Mouse (Mus musculus) embryonic facial prominence, embryonic 13.5 days (tissue): ENCODE measurements around the gene Sf3b1. TPM values are rescaled to one million over a fixed set of nuclear protein-coding genes. Genes with fewer than 3 reads are reported as not detected.
"Not testable (repeated sequence)": the region's sequence is repeated elsewhere in the genome, so short reads cannot be mapped to it uniquely, and the experiment has no call there.

Experiments
- ATAC-seq: fragments of 200-750 bp; cut with Nextera tagmentation; 2 replicates; pipeline ENCODE4 v1.8.0; 2017; ENCODE audit warnings: low read depth; ENCODE audit not compliant: insufficient number of reproducible peaks, insufficient read depth, low FRiP score, low TSS enrichment
- H3K27ac ChIP-seq: fragments of 300-500 bp; sonication (generic); 2 replicates; pipeline ENCODE4 v1.5.1; 2015; ENCODE audit warnings: moderate library complexity, mild to moderate bottlenecking, inconsistent platforms
- H3K27me3 ChIP-seq: fragments of 300-500 bp; sonication (generic); 2 replicates; pipeline ENCODE4 v1.6.1; 2015; ENCODE audit warnings: mild to moderate bottlenecking, inconsistent platforms
- H3K36me3 ChIP-seq: fragments of 300-500 bp; sonication (generic); 2 replicates; pipeline ENCODE4 v1.6.1; 2015; ENCODE audit warnings: mild to moderate bottlenecking, inconsistent platforms
- H3K4me1 ChIP-seq: fragments of 300-500 bp; sonication (generic); 2 replicates; pipeline ENCODE4 v1.6.1; 2015; ENCODE audit warnings: inconsistent platforms
- H3K4me2 ChIP-seq: fragments of 300-500 bp; sonication (generic); 2 replicates; pipeline ENCODE4 v1.6.1; 2015; ENCODE audit warnings: moderate library complexity, mild to moderate bottlenecking, inconsistent platforms
- H3K4me3 ChIP-seq: fragments of 300-500 bp; sonication (generic); 2 replicates; pipeline ENCODE4 v1.5.1; 2015; ENCODE audit warnings: mild to moderate bottlenecking, inconsistent platforms
- H3K9ac ChIP-seq: fragments of 300-500 bp; sonication (generic); 2 replicates; pipeline ENCODE4 v1.6.1; 2015; ENCODE audit warnings: mild to moderate bottlenecking, inconsistent platforms
- H3K9me3 ChIP-seq: fragments of 300-500 bp; sonication (generic); 2 replicates; pipeline ENCODE4 v1.6.1; 2016; ENCODE audit warnings: inconsistent platforms
- WGBS: fragments of 180-500 bp; shearing (Covaris S2); methylation state at CpG from one replicate; pipeline ENCODE4 v1.1.7; 2015; ENCODE audit warnings: mixed read lengths; 5-methylcytosine and 5-hydroxymethylcytosine counted together
- polyA plus RNA-seq: library from polyadenylated mRNA; unstranded; fragments of >200 nt; fragmentation: Nextera tagmentation; extraction: Ambion mirVana; gene quantifications from 2 replicates; pipeline ENCODE4 v1.2.1, GENCODE M21; 2015

Sf3b1 gene
- polyA plus RNA-seq, 1 experiment from 2014 or later = 339 TPM

- Histone ChIP-seq H3K27ac (peak overlapping the region; percentile 95), H3K4me2 (peak overlapping the region; percentile 77), H3K4me1 (peaks cover 6% of the 10 kb centered on the region), H3K9me3 (no peaks in the 10 kb centered on the region), H3K4me3 (peak overlapping the region; percentile 95), H3K27me3 (no peaks in the 10 kb centered on the region), H3K9ac (peak overlapping the region; percentile 100), H3K36me3 (no peaks in the 10 kb centered on the region)
- under 1% methylated on average over 52 of the region's 55 CpGs for WGBS
- ATAC-seq = peak; percentile 75
These were observed 633 bp downstream of the Sf3b1 start for GRCm38 (mm10) chr1:55026444-55027252.

DNA sequence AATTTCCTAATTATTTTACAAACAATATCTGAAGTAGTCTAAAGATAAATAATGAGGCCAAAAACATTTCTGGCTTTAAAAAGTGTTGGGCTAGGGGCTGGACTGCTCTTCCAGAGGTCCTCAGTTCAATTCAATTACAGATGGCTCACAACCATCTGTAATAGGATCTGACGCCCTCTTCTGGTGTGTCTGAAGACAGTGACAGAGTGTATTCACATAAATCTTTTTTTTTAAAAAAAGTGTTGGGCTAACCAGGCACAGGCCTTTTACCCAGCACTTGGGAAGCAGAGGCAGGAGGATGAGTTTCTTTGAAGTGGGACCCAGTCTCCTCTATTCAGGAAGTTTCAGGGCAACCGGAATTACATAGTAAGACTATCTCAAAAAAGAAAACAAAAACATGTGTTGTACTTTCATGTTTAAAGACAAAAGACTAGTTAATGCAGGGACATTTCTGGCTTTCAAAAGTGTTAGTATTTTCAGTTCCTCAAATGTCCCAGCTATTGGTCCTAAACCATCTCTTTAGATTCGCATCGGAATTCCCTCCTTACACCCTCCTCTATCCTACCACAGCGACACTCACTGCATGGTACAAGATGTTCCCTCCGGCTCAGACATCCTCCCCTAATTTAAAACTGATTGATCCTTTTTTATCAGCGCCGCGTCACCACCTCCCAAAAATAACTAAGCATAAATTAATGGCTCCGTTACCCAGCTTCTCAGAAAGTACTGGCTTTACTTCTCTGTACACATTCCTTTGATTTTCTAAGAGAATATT is 1.4 kb downstream of the Sf3b1 start:
- Histone ChIP-seq H3K9me3 (no peaks in the 10 kb centered on the region), H3K36me3 (no peaks in the 10 kb centered on the region), H3K9ac (peak overlapping the region; percentile 100), H3K4me2 (peak overlapping the region; percentile 77), H3K4me1 (peaks cover 6% of the 10 kb centered on the region), H3K27ac (peak overlapping the region; percentile 95; the same call in 1 of the 2 replicates), H3K27me3 (no peaks in the 10 kb centered on the region), H3K4me3 (peak overlapping the region; percentile 95)
- WGBS = 9% methylated on average over 10 of the region's 10 CpGs
- no peak for ATAC-seq

GRCm38 (mm10) chr1:55021907-55022306 is 5.4 kb downstream of the Sf3b1 start:
- Histone ChIP-seq H3K9me3 (no peaks in the 10 kb centered on the region), H3K36me3 (peaks cover 20% of the 10 kb centered on the region), H3K9ac (no peak overlapping the region), H3K4me1 (peaks cover 6% of the 10 kb centered on the region), H3K27me3 (no peaks in the 10 kb centered on the region), H3K4me2 (no peak overlapping the region), H3K27ac (no peak overlapping the region), H3K4me3 (no peak overlapping the region)
- ATAC-seq = no peak

DNA sequence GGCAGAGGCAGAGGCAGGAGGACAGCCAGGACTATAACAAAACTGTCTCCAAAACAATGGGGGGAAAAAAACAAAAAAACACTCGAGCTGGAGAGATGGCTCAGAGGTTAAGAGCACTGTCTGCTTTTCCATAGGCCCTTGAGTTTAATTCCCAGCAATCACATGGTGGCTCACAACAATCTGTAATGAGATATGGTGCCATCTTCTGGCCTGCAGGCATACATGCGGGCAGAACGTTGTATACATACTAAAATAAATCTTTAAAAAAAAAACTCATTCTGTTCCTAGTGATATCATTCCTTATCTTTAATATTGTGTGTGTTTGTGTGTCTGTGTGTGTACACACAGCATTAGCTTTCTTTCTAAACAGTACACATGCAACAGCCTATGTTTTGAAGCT is 14.8 kb downstream of the Sf3b1 start:
- Histone ChIP-seq H3K27ac (no peak overlapping the region), H3K4me1 (no peaks in the 10 kb centered on the region), H3K9me3 (no peaks in the 10 kb centered on the region), H3K4me3 (no peak overlapping the region), H3K36me3 (peaks cover 77% of the 10 kb centered on the region), H3K27me3 (no peaks in the 10 kb centered on the region), H3K4me2 (no peak overlapping the region), H3K9ac (no peak overlapping the region)
- no peak for ATAC-seq
- 68% methylated on average over 3 of the region's 3 CpGs for WGBS

GRCm38 (mm10) chr1:55008313-55008712 is 19.0 kb downstream of the Sf3b1 start:
- peaks cover 74% of the 10 kb centered on the region for H3K36me3 ChIP-seq
- not testable (repeated sequence) for H3K4me2 ChIP-seq, H3K9me3 ChIP-seq, H3K27ac ChIP-seq, H3K4me3 ChIP-seq, H3K9ac ChIP-seq, ATAC-seq, H3K27me3 ChIP-seq, H3K4me1 ChIP-seq
- 89% methylated on average over 2 of the region's 2 CpGs for WGBS

DNA sequence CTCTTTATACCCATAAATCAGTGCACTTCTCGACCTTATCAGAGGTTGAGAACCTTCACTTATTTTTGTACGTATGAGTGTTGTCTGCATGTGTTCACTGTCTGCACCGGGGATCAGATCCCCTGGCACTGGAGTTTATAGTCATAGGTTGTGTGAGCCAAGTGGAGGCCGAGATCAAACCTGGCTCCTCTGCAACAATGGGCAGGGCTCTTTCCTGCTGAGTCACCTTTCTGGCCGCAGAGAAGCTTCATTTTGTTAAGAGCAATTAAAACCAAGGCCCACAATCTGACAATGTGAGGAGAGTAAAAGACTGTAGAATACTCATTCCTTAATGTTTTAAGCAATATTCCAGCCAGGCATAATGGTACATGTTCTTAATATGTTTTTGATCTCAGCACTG is 33.7 kb downstream of the Sf3b1 start:
- Histone ChIP-seq H3K9me3 (no peaks in the 10 kb centered on the region), H3K27me3 (no peaks in the 10 kb centered on the region), H3K4me2 (no peak overlapping the region), H3K4me1 (no peaks in the 10 kb centered on the region), H3K9ac (no peak overlapping the region), H3K36me3 (peaks cover 80% of the 10 kb centered on the region), H3K4me3 (no peak overlapping the region), H3K27ac (no peak overlapping the region)
- ATAC-seq = no peak
- WGBS = 90% methylated on average over 5 of the region's 5 CpGs

DNA sequence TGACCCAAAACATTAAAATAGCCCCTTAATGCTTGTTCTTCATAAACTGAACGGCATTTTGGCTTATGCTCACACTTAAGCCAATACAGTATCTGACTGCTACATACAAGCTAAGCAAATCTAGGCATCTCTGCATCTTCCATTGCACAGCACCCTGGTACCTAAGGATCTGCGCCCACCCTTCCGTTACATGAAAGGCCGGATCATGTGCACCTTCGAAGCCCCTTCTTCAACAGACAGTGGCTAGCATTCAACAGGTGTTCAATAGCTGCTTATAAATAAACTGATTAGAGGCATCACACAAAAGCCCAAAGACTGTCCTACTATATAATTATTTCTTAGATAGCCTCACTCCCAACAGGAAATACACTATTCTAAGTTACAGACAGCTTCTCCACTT is 41.0 kb downstream of the Sf3b1 start:
- no peak overlapping the region for H3K9ac ChIP-seq
- ATAC-seq = no peak
- H3K27me3 ChIP-seq = no peaks in the 10 kb centered on the region
- H3K36me3 ChIP-seq = peaks cover 49% of the 10 kb centered on the region
- H3K4me3 ChIP-seq = no peak overlapping the region
- H3K4me1 ChIP-seq = 0 out of 2 replicates have a peak, but pooled peaks cover 4% of the 10 kb centered on the region
- 96% methylated on average over 5 of the region's 5 CpGs for WGBS
- H3K27ac ChIP-seq = no peak overlapping the region
- H3K9me3 ChIP-seq = no peaks in the 10 kb centered on the region
- no peak overlapping the region for H3K4me2 ChIP-seq

DNA sequence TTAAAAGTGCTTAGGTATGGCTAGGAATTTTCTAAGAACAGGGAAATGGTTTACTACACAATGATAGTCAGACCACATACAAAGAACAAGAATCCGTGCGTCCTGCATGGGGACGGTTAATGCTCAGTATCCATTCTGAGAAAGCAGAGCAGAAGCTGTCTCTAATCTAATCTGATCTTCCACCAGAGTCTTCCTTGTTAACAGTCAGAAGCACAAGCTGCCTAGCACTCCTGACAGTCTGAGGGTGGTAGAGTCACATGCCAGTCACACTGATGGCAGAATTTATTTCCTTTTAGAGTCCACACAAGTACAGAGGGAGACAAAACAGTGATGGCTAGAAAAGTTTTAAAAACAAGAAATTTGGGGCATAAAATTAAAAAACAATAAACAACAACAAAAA is 41.5 kb downstream of the Sf3b1 start:
- H3K36me3 ChIP-seq = peaks cover 46% of the 10 kb centered on the region
- ATAC-seq = no peak
- WGBS = 90% methylated on average over 3 of the region's 3 CpGs

DNA sequence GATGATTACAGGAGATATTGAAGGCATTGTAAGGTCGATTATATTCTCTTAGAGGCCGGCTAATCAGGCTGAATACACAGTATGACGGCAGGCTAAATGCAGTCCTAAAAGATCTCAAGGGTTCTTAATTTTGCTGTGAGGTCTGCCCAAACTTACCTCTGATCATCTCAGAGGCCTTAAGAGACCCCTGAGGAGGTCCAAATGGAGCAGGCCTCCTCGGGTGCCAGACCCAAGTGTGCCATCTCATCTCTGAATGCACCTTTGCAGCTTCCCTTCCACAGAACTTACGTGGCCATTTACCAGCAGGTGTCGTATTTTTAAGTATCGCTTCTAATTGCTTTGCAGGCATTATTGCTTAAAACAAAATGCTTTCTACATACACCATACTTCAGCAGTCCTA is 43.1 kb downstream of the Sf3b1 start:
- H3K9ac ChIP-seq = no peak overlapping the region
- H3K36me3 ChIP-seq = peaks cover 32% of the 10 kb centered on the region
- H3K9me3 ChIP-seq = no peaks in the 10 kb centered on the region
- H3K27me3 ChIP-seq = no peaks in the 10 kb centered on the region
- ATAC-seq = no peak
- H3K27ac ChIP-seq = no peak overlapping the region
- peaks cover 11% of the 10 kb centered on the region for H3K4me1 ChIP-seq
- WGBS = 90% methylated on average over 7 of the region's 7 CpGs
- H3K4me2 ChIP-seq = no peak overlapping the region
- no peak overlapping the region for H3K4me3 ChIP-seq

More for the DNA sequence above, 41.5 kb downstream of the Sf3b1 start:
- H3K9me3 ChIP-seq = no peaks in the 10 kb centered on the region
- H3K4me2 ChIP-seq = no peak overlapping the region
- H3K9ac ChIP-seq = no peak overlapping the region
- H3K27me3 ChIP-seq = no peaks in the 10 kb centered on the region
- no peak overlapping the region for H3K27ac ChIP-seq
- H3K4me3 ChIP-seq = no peak overlapping the region
- 0 out of 2 replicates have a peak, but pooled peaks cover 4% of the 10 kb centered on the region for H3K4me1 ChIP-seq

DNA sequence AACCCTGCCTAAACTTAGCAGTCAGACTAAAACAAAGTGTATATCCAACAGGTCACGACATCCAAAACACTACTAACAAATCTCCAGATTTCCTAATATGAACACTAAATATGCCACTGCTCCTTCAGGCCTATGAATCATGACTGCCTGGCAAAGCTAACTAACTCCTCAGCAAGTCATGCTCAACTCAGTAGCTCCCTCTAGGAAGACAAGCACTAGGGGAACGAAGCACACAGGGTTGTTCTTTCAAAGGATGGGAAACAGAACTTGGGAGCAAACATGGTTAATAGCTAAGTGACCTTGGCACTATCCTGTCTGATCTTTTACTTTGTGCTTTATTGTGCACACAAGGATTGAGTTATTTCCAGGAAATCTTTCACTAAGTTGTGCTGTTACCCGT is 43.9 kb downstream of the Sf3b1 start:
- no peak for ATAC-seq
- no peaks in the 10 kb centered on the region for H3K9me3 ChIP-seq
- H3K27me3 ChIP-seq = no peaks in the 10 kb centered on the region

DNA sequence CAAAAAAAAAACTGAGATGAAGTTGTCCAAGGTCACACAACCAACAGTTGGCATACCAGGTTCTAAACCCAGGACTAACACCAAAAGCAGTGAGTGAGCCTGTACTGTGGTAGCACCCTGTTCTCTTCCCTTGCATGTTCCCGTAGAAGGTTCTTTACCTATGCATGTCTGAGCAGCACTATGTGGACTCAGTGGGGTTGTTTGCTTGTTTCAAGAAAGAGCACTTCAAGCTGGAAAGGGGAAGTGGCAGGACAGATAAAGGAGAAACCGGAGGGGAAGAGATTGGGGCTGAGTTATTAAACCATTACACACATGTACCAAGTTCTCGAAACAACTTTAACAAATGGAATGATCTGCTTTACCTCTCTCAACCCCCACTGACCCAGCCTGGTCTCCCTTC is 44.6 kb downstream of the Sf3b1 start:
- no peak overlapping the region for H3K27ac ChIP-seq
- no peak overlapping the region for H3K9ac ChIP-seq
- ATAC-seq = no peak
- no peaks in the 10 kb centered on the region for H3K9me3 ChIP-seq
- peaks cover 11% of the 10 kb centered on the region for H3K4me1 ChIP-seq
- H3K4me3 ChIP-seq = no peak overlapping the region
- no peaks in the 10 kb centered on the region for H3K27me3 ChIP-seq
- WGBS = 87% methylated on average over 3 of the region's 3 CpGs
- peaks cover 25% of the 10 kb centered on the region for H3K36me3 ChIP-seq
- H3K4me2 ChIP-seq = no peak overlapping the region

More for the DNA sequence above, 43.9 kb downstream of the Sf3b1 start:
- Histone ChIP-seq H3K9ac (no peak overlapping the region), H3K36me3 (peaks cover 29% of the 10 kb centered on the region), H3K4me3 (no peak overlapping the region), H3K4me2 (no peak overlapping the region), H3K27ac (no peak overlapping the region), H3K4me1 (peaks cover 11% of the 10 kb centered on the region)
- WGBS = 53% methylated on average over 3 of the region's 3 CpGs
